Mouse (Mus musculus): ENCODE data around the gene Tec.

The Tec gene

DNA sequence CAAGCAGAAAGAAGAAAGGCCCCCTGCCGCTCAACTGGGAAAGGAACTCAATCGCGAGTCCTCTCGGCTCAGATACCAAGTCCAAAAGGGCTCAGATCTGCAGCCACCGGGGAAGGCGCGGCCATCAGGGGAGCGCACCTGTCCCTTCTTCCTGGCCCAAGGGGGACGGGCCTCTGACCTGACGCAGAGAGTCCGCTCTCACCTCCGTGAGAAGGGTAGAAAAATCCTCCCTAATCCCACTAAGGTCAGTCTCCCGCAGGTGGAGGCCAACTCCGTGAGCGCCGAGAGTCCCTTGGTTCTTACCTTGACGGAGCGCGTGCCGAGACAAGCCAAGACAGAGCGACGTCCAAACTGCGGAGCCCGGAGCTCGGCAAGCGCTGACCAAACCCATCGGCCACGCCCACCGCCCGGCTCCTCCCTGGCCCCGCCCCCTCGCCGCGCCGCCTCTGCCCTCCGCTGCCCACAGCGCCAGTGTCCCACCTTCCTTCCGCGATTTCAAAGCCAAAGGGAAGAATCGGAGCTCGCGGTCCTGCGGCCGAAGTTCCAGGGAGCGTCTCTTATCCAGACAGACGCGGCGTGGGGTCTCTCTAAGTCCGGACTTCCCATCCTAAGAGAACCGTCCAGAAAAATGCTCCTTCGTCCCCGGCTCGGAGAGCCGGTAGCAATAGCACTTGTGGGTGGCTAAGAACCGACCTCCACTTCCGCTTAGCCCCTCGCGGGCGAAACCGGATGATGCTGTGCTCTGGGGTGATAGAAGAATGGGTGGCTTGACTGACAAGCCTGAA is at the start of gene Tec:
Gene Tec (minus strand): TSS at position 393 of the 785 bp plus-strand sequence.
- DNase-seq: peak; percentile 84

- no peak for DNase-seq
Observed at GRCm38 (mm10) chr5:72916851-72917250, 48.6 kb upstream of the Tec start.

DNA sequence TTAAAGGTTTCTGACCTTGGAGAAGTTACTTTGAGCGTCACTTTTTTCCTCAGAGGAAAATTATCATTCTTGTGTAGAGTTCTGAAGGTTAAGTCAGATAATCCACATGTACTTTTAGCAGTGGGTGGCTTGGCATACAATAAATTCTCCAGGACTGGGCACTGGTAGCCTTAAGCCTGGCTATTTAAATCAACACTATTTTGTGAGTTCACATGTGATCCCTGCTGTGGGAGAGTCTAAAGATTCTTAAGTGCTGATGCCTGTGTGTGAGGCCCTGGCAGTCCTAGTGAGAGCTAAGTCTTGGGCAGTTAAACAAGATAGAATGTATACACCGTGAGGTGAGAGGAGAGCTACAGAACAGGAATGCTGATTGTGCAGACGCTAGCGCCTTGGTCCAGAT is 47.8 kb upstream of the Tec start:
- no peak for DNase-seq

GRCm38 (mm10) chr5:72914633-72915561 is 46.6 kb upstream of the Tec start:
- peak; percentile 34 for DNase-seq

GRCm38 (mm10) chr5:72913648-72914557 is 45.6 kb upstream of the Tec start, which contains the start of gene Slain2:
TSS of gene Slain2 (plus strand) at chr5:72914304.
- DNase-seq: peak; percentile 96

GRCm38 (mm10) chr5:72911284-72911683 is 43.0 kb upstream of the Tec start:
- DNase-seq: no peak

- no peak for DNase-seq
Observed at GRCm38 (mm10) chr5:72910373-72910772, 42.1 kb upstream of the Tec start.

DNA sequence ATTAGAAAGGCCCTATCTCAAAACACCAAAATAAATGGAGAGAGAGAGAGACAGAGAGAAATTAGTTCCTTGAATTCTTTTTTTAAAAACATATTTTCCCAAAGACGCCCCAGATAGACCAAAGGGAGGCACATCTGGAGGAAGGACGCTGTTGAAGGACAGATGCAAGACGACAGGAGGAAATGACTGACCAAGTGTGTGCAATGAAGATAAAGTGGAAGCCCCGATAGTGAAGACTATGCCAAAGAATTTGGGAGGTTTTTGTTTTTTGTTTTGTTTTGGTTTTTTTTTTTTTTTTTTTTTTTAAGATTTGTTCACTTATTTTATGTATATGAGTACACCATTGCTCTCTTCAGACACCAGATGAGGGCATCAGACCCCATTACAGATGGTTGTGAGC is 41.1 kb upstream of the Tec start:
- DNase-seq: no peak

DNA sequence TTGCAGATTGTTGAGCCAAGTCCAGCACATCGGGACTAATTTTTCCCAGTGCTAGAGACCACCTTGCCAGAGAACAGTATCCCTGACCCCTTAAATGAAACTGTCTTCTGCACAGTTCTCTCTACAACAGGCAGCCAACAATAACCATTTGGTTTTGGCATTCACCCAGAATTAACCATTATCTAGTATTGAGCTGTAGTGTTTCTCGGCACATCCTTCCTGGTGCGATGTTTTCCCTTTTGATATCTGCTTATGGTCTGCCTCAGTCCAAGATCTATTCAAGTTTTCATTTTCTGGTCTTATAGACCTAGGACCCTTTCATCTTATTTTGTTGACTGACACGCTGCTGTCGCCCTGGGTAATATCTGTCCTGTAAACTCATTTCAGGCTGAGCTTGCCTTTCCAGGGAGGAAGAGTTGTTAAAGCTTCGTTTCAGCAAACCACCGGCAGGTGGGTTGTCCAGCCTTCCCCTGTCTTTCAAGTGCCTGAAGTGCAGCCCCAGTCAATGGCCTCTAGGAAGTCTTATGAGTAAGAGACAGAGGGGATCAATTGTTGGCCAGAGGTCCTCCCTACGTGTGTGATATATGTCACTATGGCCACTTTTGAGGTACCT is 40.1 kb upstream of the Tec start:
- DNase-seq: no peak

DNA sequence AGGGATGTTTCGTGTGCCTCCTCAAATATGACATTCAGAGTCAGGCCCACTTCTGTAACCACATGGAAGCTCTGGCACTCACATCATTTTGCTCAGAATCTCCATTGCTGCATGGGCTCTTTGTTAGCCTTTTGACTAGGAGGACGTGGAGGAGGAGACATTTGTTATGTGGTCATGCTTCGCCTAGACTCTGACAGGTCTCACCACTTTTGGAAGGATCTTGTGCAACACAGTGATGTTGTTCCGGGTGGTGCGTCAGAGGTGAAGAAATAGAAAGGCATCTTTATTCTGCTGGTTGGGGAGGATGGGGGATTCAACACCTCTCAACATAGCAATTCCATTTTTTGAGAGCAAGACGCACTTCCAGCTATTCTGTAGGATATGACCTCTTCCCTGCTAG is 39.1 kb upstream of the Tec start:
- DNase-seq: no peak

GRCm38 (mm10) chr5:72904903-72905790 is 36.9 kb upstream of the Tec start:
- no peak for DNase-seq

- no peak for DNase-seq
Observed at GRCm38 (mm10) chr5:72902876-72903516, 34.7 kb upstream of the Tec start.

- DNase-seq: no peak
Observed at GRCm38 (mm10) chr5:72902312-72902711, 34.0 kb upstream of the Tec start.

DNA sequence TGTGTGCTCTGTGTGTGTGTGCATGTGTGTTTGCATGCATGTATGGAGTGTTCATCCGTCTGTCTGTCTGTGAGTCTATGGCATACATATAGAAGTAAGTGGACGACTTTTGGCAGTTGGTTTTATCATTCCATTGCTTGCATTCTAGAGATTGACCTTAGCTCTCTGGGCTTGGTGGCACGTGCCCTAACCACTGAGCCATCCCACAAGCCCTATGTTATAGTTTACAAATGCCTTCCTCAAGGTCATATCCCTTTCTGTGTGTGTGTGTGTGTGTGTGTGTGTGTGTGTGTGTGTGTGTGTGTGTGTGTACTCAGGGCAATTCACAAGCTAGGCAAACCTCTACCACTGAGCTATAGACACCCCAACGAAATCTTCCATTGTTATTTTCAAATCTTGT is 33.6 kb upstream of the Tec start:
- DNase-seq: no peak

GRCm38 (mm10) chr5:72899255-72899654 is 31.0 kb upstream of the Tec start:
- no peak for DNase-seq

DNA sequence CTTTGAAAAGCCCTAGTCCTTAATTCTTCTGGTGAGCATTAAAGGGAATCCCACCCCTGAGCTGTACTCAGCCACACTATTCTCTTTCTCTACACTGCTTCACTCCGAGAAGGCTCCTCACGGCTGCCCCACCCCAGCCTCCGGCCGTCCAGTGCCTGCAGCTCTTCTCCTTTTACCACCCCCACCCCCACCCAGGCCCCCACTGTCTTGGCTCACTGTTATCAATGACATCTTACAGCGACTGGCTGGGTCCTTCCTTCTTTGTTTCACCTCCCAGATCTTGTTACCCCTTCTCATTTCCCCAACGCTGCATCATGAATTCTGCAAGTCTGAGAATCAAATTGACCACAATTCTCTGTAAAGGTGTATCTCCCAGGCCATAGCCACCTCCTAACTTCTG is 29.7 kb upstream of the Tec start:
- DNase-seq: no peak

GRCm38 (mm10) chr5:72896478-72897279 is 28.4 kb upstream of the Tec start:
- no peak for DNase-seq

DNA sequence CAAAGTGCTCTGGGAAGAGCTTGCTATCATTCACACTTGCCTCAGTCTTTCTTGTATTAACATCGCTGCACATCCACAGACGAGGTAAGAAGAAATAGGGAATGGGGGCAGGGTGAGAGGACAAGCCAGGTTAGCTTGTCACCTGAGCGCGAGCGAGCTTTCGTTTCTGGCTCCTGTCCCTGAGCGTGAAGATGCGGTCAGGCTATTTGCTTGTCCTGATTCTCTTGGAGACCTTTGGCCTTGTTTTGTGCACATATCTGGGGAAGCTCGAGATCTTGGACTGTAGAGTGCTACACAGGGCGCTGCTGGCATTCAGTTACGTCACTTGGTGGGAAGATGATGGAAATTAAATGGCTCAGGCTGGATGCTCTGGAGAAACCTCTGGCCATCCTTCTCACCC is 27.0 kb upstream of the Tec start:
- no peak for DNase-seq

- DNase-seq: no peak
Observed at GRCm38 (mm10) chr5:72893987-72894386, 25.7 kb upstream of the Tec start.

- peak; percentile 46 for DNase-seq
Observed at GRCm38 (mm10) chr5:72891534-72891933, 23.3 kb upstream of the Tec start.

Data from right cerebral cortex, postnatal 14 days (tissue).